Mouse (Mus musculus) NIH3T3 (cell line): ENCODE measurements around the gene Rpl18.

ENCODE experiments used
- DNase-seq: peaks from one replicate; pipeline ENCODE4 v3.0.0-alpha.2; 2012; ENCODE audit warnings: low read depth

Gene Rpl18

GRCm38 (mm10) chr7:45713881-45714520 lies 1.3 kb upstream of the Rpl18 start:
- DNase-seq = no peak

- peak; percentile 42 for DNase-seq
Measured at GRCm38 (mm10) chr7:45714630-45715089, 597 bp upstream of the Rpl18 start.

GRCm38 (mm10) chr7:45715741-45716459 lies 643 bp downstream of the Rpl18 start:
- DNase-seq = no peak

- DNase-seq = no peak
Measured at GRCm38 (mm10) chr7:45716460-45716857, 1.2 kb downstream of the Rpl18 start.

- DNase-seq = no peak
Measured at GRCm38 (mm10) chr7:45716952-45717917, 2.0 kb downstream of the Rpl18 start.

GRCm38 (mm10) chr7:45717918-45718297 lies 2.7 kb downstream of the Rpl18 start, which contains the start of gene Sphk2:
Sphk2 (minus strand) TSS chr7:45718002.
- peak; percentile 99 for DNase-seq

- no peak for DNase-seq
Measured at GRCm38 (mm10) chr7:45718331-45718730, 3.1 kb downstream of the Rpl18 start.

GRCm38 (mm10) chr7:45719180-45719579 lies 3.9 kb downstream of the Rpl18 start:
- DNase-seq = no peak

- no peak for DNase-seq
Measured at GRCm38 (mm10) chr7:45719738-45720412, 4.6 kb downstream of the Rpl18 start.

- DNase-seq = no peak
Measured at GRCm38 (mm10) chr7:45720413-45721233, 5.4 kb downstream of the Rpl18 start, which contains the start of gene Fam83e. Fam83e (plus strand) TSS chr7:45721212.

GRCm38 (mm10) chr7:45721234-45721571 lies 5.9 kb downstream of the Rpl18 start:
- DNase-seq = no peak

- no peak for DNase-seq
Measured at GRCm38 (mm10) chr7:45721642-45722347, 6.5 kb downstream of the Rpl18 start.

GRCm38 (mm10) chr7:45722348-45722713 lies 7.1 kb downstream of the Rpl18 start:
- no peak for DNase-seq

- no peak for DNase-seq
Measured at GRCm38 (mm10) chr7:45723301-45723700, 8.0 kb downstream of the Rpl18 start.

- DNase-seq = no peak
Measured at GRCm38 (mm10) chr7:45723781-45724180, 8.5 kb downstream of the Rpl18 start.

- no peak for DNase-seq
Measured at GRCm38 (mm10) chr7:45725151-45725550, 9.9 kb downstream of the Rpl18 start.

GRCm38 (mm10) chr7:45725713-45726112 lies 10.5 kb downstream of the Rpl18 start, which contains the start of gene Spaca4:
Spaca4 (minus strand) TSS chr7:45725813.
- DNase-seq = no peak

GRCm38 (mm10) chr7:45726419-45726818 lies 11.2 kb downstream of the Rpl18 start:
- DNase-seq = no peak

- DNase-seq = no peak
Measured at GRCm38 (mm10) chr7:45727625-45728024, 12.4 kb downstream of the Rpl18 start.

- peak; percentile 69 for DNase-seq
Measured at GRCm38 (mm10) chr7:45730727-45731431, 15.6 kb downstream of the Rpl18 start.
